Mouse (Mus musculus) lung, embryonic 14.5 days (tissue): Measurements from ENCODE around the gene Endov. TPM values are rescaled to one million over a fixed set of nuclear protein-coding genes. Genes with fewer than 3 reads are reported as not detected.

ENCODE experiments used
- ATAC-seq: fragments of 200-750 bp; cut with Nextera tagmentation; 2 replicates; pipeline ENCODE4 v1.8.0; 2017; ENCODE audit warnings: mild to moderate bottlenecking, moderate TSS enrichment, moderate library complexity; ENCODE audit not compliant: insufficient read depth
- DNase-seq: peaks from one replicate; pipeline ENCODE4 v3.0.0-alpha.2; 2015
- H3K27ac ChIP-seq: fragments of 300-500 bp; sonication (generic); 2 replicates; pipeline ENCODE4 v1.5.1; 2014; ENCODE audit warnings: low read depth, mild to moderate bottlenecking, moderate library complexity
- H3K27me3 ChIP-seq: fragments of 300-500 bp; sonication (generic); 2 replicates; pipeline ENCODE4 v1.6.1; 2014; ENCODE audit warnings: low read length, control low read depth; ENCODE audit not compliant: insufficient read depth
- H3K36me3 ChIP-seq: fragments of 300-500 bp; sonication (generic); 2 replicates; pipeline ENCODE4 v1.6.1; 2014; ENCODE audit warnings: control low read depth; ENCODE audit not compliant: insufficient read depth
- H3K4me1 ChIP-seq: fragments of 300-500 bp; sonication (generic); 2 replicates; pipeline ENCODE4 v1.6.1; 2014; ENCODE audit warnings: antibody characterized with exemption, control low read depth; ENCODE audit not compliant: insufficient read depth
- H3K4me2 ChIP-seq: fragments of 300-500 bp; sonication (generic); 2 replicates; pipeline ENCODE4 v1.6.1; 2014; ENCODE audit warnings: mild to moderate bottlenecking
- H3K4me3 ChIP-seq: fragments of 300-500 bp; sonication (generic); 2 replicates; pipeline ENCODE4 v1.5.1; 2014; ENCODE audit warnings: low read depth, low read length
- H3K9ac ChIP-seq: fragments of 300-500 bp; sonication (generic); 2 replicates; pipeline ENCODE4 v1.6.1; 2014
- H3K9me3 ChIP-seq: fragments of 300-500 bp; sonication (generic); 2 replicates; pipeline ENCODE4 v1.6.1; 2016; ENCODE audit warnings: low read depth, low read length, control low read depth
- CTCF ChIP-seq: IDR thresholded peaks from 2 replicates; pipeline ENCODE4 v1.5.1; 2016; ENCODE audit warnings: antibody characterized with exemption, low read depth
- WGBS: fragments of 180-500 bp; shearing (Covaris S2); extraction: QIAGEN DNeasy Blood & Tissue Kit; methylation state at CpG from one replicate; pipeline ENCODE4 v1.1.7; 2014; 5-methylcytosine and 5-hydroxymethylcytosine counted together
- polyA plus RNA-seq: library from polyadenylated mRNA; unstranded; fragments of >200 nt; fragmentation: Nextera tagmentation; extraction: Ambion mirVana; gene quantifications from 2 replicates; pipeline ENCODE4 v1.2.1, GENCODE M21; 2014

Endov gene
- polyA plus RNA-seq, 1 experiment from 2014 or later, result 17.4 TPM

DNA sequence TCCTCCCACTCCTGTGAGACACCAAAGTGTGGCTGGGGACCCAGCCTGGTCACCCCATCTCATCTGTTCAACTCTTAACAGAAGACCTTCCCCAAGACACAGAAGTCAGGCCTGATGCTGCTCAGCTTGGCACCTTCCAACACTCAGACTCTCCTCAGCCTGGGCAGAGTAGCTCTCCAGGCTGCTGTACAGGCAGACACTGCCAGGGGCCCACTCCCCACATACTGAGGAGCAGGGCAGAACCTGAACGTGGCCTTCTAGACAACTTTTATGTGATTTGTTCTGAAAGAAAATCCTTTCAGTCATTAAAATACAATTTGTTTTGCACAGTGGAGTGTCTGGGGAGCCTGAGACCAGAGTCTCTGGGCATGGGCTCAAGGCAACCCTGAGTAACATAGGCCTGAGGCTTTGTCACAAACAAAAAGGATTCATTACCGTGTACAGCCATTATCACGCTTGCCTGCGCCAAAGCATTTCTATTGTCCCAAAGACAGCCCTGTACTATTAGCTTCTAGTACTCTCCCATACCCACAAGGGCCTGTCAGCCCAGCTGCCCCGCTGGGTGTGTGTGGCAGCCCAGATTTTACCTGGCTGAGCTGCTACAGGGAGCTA is 18.1 kb downstream of the Endov start:
- DNase-seq (no peak), ATAC-seq (no peak)
- Histone ChIP-seq H3K27me3 (peaks cover under 1% of the 10 kb centered on the region; the same call in 1 of the 2 replicates), H3K4me2 (no peak overlapping the region), H3K36me3 (peaks cover 40% of the 10 kb centered on the region), H3K4me3 (no peak overlapping the region), H3K4me1 (no peaks in the 10 kb centered on the region), H3K27ac (no peak overlapping the region), H3K9me3 (no peaks in the 10 kb centered on the region), H3K9ac (no peak overlapping the region)
- TF ChIP-seq CTCF, result no peak
- 66% methylated on average over 5 of the region's 5 CpGs for WGBS

DNA sequence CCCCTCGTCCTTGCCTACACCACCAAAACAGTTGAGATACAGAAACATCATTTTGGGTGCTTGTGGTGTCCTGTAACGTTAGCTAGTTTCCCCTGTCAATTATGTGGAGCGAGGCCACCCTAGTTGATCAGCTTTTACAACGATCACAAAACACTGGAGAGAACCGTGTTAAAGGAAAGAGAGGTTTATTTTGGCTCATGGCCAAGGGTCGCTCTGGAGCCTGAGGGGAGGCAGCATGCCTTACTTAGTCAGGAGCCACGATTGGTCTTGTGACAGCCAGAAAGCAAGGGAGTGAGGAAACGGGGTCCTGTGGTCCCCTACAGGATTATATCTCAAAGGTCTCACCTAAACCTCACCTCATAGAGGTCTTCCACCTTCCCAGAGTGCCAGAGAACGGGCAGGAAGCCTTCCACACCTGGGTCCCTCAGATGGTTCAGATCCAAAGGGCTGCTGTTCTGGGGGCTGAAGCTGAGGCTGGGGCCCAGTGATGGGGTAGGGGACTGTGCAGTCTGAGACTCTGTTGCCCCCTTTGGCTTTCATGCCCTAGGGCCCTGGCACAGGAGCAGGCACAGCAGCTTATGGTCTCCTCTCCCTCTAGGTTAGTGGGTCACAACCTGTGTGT is 22.0 kb downstream of the Endov start:
- peaks cover 8% of the 10 kb centered on the region for H3K36me3 ChIP-seq
- H3K27ac ChIP-seq, result no peak overlapping the region
- no peak for TF ChIP-seq CTCF
- no peak overlapping the region for H3K4me3 ChIP-seq
- no peak overlapping the region for H3K4me2 ChIP-seq
- no peak overlapping the region for H3K9ac ChIP-seq
- H3K9me3 ChIP-seq, result no peaks in the 10 kb centered on the region
- WGBS, result 21% methylated on average over 9 of the region's 9 CpGs
- ATAC-seq (no peak), DNase-seq (no peak)
- H3K27me3 ChIP-seq, result peaks cover 12% of the 10 kb centered on the region; the same call in 1 of the 2 replicates
- 0 out of 2 replicates have a peak, but pooled peaks cover 3% of the 10 kb centered on the region for H3K4me1 ChIP-seq

DNA sequence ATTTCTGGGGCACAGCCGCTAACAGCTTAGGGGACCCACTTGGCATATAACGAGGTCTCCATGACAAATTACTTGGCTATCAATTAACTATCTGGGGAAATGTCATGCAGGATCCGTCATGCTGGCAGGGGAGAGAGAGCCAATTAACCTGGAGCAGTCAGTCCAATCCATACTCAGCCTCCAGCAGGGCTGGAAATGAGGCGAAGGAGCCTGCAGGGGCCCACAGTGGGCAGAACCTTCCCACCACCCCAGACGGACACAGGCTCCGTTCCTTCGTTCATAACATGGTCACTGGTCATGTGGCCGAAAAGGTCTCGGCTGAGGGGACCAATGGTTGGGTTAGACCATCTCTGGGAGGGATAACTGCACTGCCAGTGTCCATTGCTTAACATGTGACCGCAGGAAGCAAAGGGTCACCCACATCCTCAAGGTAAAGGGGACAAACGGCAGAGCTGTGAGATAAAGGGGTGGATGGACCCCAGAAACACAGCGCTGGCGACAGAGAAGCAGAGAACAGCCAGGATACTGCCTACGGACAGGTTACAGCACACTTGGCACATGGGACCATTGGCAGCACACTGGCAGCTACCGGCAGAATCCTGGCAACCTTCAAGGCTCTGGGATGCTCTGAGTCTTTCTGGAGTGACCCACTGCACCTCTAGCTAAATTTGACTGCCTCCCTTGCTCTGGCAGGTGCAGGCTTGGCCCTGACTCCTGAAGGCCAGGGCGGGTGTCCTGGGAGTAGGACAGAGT is 23.1 kb downstream of the Endov start:
- Histone ChIP-seq H3K9ac (no peak overlapping the region), H3K27ac (no peak overlapping the region), H3K4me2 (peak overlapping the region; percentile 50; the same call in 1 of the 2 replicates), H3K27me3 (peaks cover 12% of the 10 kb centered on the region; the same call in 1 of the 2 replicates), H3K4me3 (no peak overlapping the region), H3K9me3 (no peaks in the 10 kb centered on the region), H3K36me3 (no peaks in the 10 kb centered on the region), H3K4me1 (0 out of 2 replicates have a peak, but pooled peaks cover 3% of the 10 kb centered on the region)
- TF ChIP-seq CTCF, result no peak
- ATAC-seq (no peak), DNase-seq (no peak)
- WGBS, result 47% methylated on average over 16 of the region's 16 CpGs

DNA sequence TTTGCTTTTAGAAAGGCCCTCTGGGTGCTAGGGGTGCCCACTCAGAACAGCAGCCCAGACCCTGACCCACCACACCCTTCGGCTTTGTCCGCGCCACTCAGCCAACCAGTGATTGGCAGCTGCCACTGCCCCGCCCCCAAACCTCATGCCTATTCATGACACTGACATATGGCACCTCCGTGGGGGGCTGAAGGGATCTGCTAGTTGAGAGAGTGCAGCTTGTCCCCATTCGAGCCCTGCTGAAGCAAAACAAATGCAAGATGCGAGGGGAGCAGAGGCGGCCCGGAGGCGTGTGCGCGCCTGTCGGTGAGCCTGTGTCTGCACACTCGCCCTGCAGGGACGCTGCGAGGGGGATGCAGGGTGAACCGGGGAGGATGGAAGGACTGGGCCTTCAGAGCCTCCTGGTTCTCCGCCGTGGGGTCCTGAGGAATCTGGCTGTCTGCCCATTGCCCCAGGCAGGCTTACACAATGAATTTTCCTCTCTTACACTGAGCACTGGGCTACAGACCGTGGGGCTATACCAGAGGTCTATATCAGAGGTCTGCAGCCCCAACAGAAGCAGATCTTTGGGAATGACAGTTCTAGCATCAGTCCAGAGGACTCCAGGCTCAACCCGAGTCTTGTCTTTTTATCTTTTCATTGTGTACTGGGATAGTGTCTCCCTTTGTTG is 24.0 kb downstream of the Endov start:
- H3K9me3 ChIP-seq, result no peaks in the 10 kb centered on the region
- no peaks in the 10 kb centered on the region for H3K36me3 ChIP-seq
- peaks cover 12% of the 10 kb centered on the region; the same call in 1 of the 2 replicates for H3K27me3 ChIP-seq
- ATAC-seq, result peak; percentile 29
- H3K27ac ChIP-seq, result no peak overlapping the region
- H3K4me3 ChIP-seq, result peak overlapping the region; percentile 9; the same call in 1 of the 2 replicates
- peak overlapping the region; percentile 50 for H3K4me2 ChIP-seq
- peak; percentile 57 for TF ChIP-seq CTCF
- WGBS, result 3% methylated on average over 21 of the region's 21 CpGs
- H3K9ac ChIP-seq, result no peak overlapping the region
- DNase-seq, result peak; percentile 41
- 0 out of 2 replicates have a peak, but pooled peaks cover 3% of the 10 kb centered on the region for H3K4me1 ChIP-seq

DNA sequence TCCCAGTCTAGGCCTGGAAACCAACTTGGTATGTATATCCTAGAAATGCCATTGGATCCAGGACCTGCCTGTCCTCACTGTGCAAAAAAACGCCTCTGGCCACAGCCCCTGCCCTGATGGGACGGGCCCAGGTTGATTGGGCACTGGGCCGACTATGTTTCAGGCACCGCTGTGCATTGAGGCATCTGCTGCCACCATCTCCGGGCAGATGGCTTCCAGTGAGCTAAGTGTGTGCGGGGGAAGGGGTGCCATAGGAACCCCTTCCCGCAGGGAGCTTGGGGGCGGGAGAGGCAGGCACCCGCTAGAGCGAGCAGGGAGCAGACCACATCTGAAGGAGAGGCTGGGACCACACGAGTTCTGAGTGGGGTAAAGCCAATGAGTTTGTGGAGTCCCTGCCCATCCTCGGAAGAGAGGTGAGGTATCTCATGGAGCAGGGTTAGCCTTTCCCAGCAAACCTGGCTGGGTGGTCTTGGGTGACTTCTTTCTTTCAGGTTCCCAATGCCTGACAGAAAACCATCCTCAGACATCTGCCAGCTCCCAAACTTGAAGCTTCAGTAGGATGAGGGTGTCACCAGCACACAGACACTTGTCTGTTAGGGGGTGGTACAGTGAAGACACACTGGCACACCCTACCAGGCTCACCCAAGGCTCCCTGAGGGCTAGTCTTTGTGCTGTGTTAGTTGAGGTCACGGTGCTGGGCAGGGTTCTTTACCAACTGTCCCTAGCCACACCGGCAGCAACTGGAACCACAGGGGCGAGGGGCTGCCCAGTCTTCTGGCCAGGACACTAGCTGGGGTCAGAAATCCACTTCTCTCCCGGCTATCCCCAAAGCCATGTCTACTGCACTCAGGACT is 24.9 kb downstream of the Endov start:
- DNase-seq (no peak), ATAC-seq (no peak)
- Histone ChIP-seq H3K4me2 (no peak overlapping the region), H3K27me3 (peaks cover 12% of the 10 kb centered on the region; the same call in 1 of the 2 replicates), H3K4me3 (no peak overlapping the region), H3K4me1 (0 out of 2 replicates have a peak, but pooled peaks cover 3% of the 10 kb centered on the region), H3K27ac (no peak overlapping the region), H3K9ac (no peak overlapping the region; the same call in 1 of the 2 replicates), H3K36me3 (no peaks in the 10 kb centered on the region), H3K9me3 (no peaks in the 10 kb centered on the region)
- no peak for TF ChIP-seq CTCF
- WGBS, result 76% methylated on average over 16 of the region's 16 CpGs
